Mouse (Mus musculus) liver, embryonic 14.5 days (tissue): ENCODE measurements around the gene Atp6v0e.

Experiments
- CTCF ChIP-seq: IDR thresholded peaks from 2 replicates; pipeline ENCODE4 v1.5.1; 2016; ENCODE audit warnings: antibody characterized with exemption, low read depth, control low read depth
- EP300 ChIP-seq: IDR thresholded peaks from 2 replicates; pipeline ENCODE4 v1.6.1; 2016; ENCODE audit warnings: antibody characterized with exemption, low read depth

DNA sequence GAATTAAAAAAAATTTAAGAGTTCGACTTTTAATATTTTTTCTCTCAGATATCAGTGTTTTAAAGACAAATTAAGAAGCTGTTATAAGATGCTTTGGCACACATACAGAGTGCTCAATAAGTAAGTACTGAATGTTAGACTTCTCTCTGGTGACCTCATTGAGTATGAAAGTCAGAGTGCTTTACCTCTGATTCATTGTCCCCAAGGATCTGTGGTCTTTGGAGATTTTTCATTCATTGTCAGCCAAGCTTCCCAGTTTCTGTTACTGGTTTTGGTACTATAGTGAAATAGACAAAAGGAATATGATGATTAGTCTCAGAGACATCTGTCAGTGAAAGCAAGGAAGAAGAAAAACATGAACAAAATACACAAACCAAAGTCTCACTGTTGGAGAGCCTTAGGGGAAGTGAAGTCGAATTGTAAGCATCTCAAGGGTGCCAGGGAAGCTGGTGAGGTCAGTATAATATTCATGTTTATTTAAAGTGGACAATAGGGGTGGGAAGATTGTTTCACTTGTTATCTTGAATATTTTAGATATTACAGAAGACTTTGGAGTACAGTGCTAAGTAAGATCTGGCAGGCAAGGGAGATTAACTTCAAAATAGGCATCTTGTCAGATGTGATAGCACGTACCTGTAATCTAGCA is 64.2 kb downstream of the Atp6v0e start:
- TF ChIP-seq CTCF (no peak), EP300 (no peak)
